Mouse (Mus musculus): ENCODE measurements around the gene Tgm4.

DNA sequence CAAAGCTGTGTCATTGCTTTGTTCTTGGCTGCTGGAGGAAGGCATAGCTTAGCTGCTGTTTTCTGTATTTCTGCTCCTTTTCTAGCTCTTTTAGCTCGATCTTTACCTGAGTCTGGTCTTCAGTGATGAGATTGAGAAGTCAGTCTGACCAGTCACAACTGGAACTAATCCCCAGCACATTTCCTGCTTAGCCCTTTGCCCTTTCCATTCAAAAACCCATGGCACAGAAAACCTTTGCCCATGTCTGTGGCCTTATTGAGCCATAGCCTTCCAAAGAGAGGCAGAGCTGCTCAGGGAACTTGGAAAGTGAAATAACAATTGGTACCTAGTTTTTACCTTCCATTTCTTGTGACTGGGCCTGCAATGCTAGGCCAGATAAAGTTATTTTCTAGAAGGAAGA lies 81.0 kb downstream of the Tgm4 start:
- TF ChIP-seq CTCF (IDR thresholded peaks at IDR 0.05; ENCODE audit: borderline replicate concordance, control insufficient read depth, extremely low read depth, insufficient read depth, low read length, poor library complexity) (no peak), POLR2A (IDR thresholded peaks at IDR 0.05; ENCODE audit: control insufficient read depth, extremely low read depth, insufficient read depth, low read length, poor library complexity) (no peak)

All from thymus, adult 2 months (tissue).